Mouse (Mus musculus): ENCODE results near the gene Rreb1. TPM values are rescaled to one million over a fixed set of nuclear protein-coding genes. Genes with fewer than 3 reads are reported as not detected.

The Rreb1 gene
- polyA plus RNA-seq, 1 experiment from 2014 or later, result 13.0 TPM

GRCm38 (mm10) chr13:37924461-37924948 is 146.3 kb downstream of the Rreb1 start:
- Histone ChIP-seq H3K9me3 (replicated peaks; ENCODE audit: control insufficient read depth, low read length) (no peaks in the 10 kb centered on the region), H3K36me3 (ENCODE audit: control insufficient read depth, insufficient read depth) (peaks cover 13% of the 10 kb centered on the region; the same call in 1 of the 2 replicates), H3K9ac (ENCODE audit: low read length) (no peak overlapping the region), H3K4me1 (ENCODE audit: control insufficient read depth, insufficient read depth, low read length) (peaks cover 26% of the 10 kb centered on the region), H3K4me2 (ENCODE audit: low read depth, low read length) (no peak overlapping the region), H3K4me3 (ENCODE audit: low read length) (no peak overlapping the region), H3K27me3 (ENCODE audit: control insufficient read depth, insufficient read depth, low read length) (no peaks in the 10 kb centered on the region), H3K27ac (ENCODE audit: low read length) (no peak overlapping the region)
- WGBS, result 62% methylated on average over 4 of the region's 4 CpGs
- no peak for ATAC-seq (replicated peaks; ENCODE audit: extremely low read depth, insufficient read depth, low FRiP score)

DNA sequence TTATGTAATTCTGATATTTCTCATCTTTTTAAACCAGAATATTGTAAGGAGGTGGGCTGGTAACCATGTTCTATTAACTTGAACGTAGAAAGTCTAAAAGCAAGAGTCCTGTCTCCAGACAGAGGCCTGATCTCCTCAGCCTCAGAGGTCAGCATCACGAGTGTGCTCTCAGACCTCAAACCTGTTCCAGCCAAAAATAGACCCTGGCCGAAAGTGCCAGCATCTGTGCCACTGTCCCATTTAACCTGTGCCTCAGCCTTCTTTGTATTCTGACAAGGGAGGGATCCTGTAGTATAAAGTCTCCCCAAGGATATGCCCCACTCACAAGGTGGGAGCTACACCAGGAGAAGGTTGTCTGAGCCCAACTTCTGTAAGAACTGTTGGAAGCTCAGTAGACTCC is 148.2 kb downstream of the Rreb1 start:
- H3K9me3 ChIP-seq (replicated peaks; ENCODE audit: control insufficient read depth, low read length), result no peaks in the 10 kb centered on the region
- no peak for ATAC-seq (replicated peaks; ENCODE audit: extremely low read depth, insufficient read depth, low FRiP score)
- 62% methylated on average over 3 of the region's 3 CpGs for WGBS
- no peak overlapping the region for H3K9ac ChIP-seq (ENCODE audit: low read length)
- no peak overlapping the region for H3K27ac ChIP-seq (ENCODE audit: low read length)
- H3K36me3 ChIP-seq (ENCODE audit: control insufficient read depth, insufficient read depth), result peaks cover 32% of the 10 kb centered on the region
- peaks cover 30% of the 10 kb centered on the region for H3K4me1 ChIP-seq (ENCODE audit: control insufficient read depth, insufficient read depth, low read length)
- H3K27me3 ChIP-seq (ENCODE audit: control insufficient read depth, insufficient read depth, low read length), result no peaks in the 10 kb centered on the region
- H3K4me2 ChIP-seq (ENCODE audit: low read depth, low read length), result no peak overlapping the region
- H3K4me3 ChIP-seq (ENCODE audit: low read length), result no peak overlapping the region

GRCm38 (mm10) chr13:37929532-37929931 is 151.3 kb downstream of the Rreb1 start:
- H3K36me3 ChIP-seq (ENCODE audit: control insufficient read depth, insufficient read depth), result peaks cover 43% of the 10 kb centered on the region
- no peak overlapping the region for H3K4me2 ChIP-seq (ENCODE audit: low read depth, low read length)
- no peaks in the 10 kb centered on the region for H3K9me3 ChIP-seq (replicated peaks; ENCODE audit: control insufficient read depth, low read length)
- no peaks in the 10 kb centered on the region for H3K27me3 ChIP-seq (ENCODE audit: control insufficient read depth, insufficient read depth, low read length)
- no peak overlapping the region for H3K4me3 ChIP-seq (ENCODE audit: low read length)
- ATAC-seq (replicated peaks; ENCODE audit: extremely low read depth, insufficient read depth, low FRiP score), result no peak
- no peak overlapping the region for H3K27ac ChIP-seq (ENCODE audit: low read length)
- WGBS, result 81% methylated on average over 17 of the region's 17 CpGs
- peaks cover 20% of the 10 kb centered on the region for H3K4me1 ChIP-seq (ENCODE audit: control insufficient read depth, insufficient read depth, low read length)
- no peak overlapping the region for H3K9ac ChIP-seq (ENCODE audit: low read length)

GRCm38 (mm10) chr13:37930091-37930490 is 151.9 kb downstream of the Rreb1 start:
- Histone ChIP-seq H3K27ac (ENCODE audit: low read length) (no peak overlapping the region), H3K9ac (ENCODE audit: low read length) (no peak overlapping the region), H3K4me3 (ENCODE audit: low read length) (no peak overlapping the region), H3K4me1 (ENCODE audit: control insufficient read depth, insufficient read depth, low read length) (peaks cover 22% of the 10 kb centered on the region), H3K36me3 (ENCODE audit: control insufficient read depth, insufficient read depth) (peaks cover 43% of the 10 kb centered on the region), H3K9me3 (replicated peaks; ENCODE audit: control insufficient read depth, low read length) (no peaks in the 10 kb centered on the region), H3K4me2 (ENCODE audit: low read depth, low read length) (no peak overlapping the region), H3K27me3 (ENCODE audit: control insufficient read depth, insufficient read depth, low read length) (no peaks in the 10 kb centered on the region)
- 75% methylated on average over 13 of the region's 13 CpGs for WGBS
- ATAC-seq (replicated peaks; ENCODE audit: extremely low read depth, insufficient read depth, low FRiP score), result no peak

- H3K9ac ChIP-seq (ENCODE audit: low read length), result no peak overlapping the region
- no peak overlapping the region for H3K4me2 ChIP-seq (ENCODE audit: low read depth, low read length)
- ATAC-seq (replicated peaks; ENCODE audit: extremely low read depth, insufficient read depth, low FRiP score), result no peak
- H3K4me1 ChIP-seq (ENCODE audit: control insufficient read depth, insufficient read depth, low read length), result peaks cover 23% of the 10 kb centered on the region
- H3K9me3 ChIP-seq (replicated peaks; ENCODE audit: control insufficient read depth, low read length), result no peaks in the 10 kb centered on the region
- WGBS, result 95% methylated on average over 23 of the region's 23 CpGs
- H3K27ac ChIP-seq (ENCODE audit: low read length), result no peak overlapping the region
- H3K36me3 ChIP-seq (ENCODE audit: control insufficient read depth, insufficient read depth), result peaks cover 46% of the 10 kb centered on the region
- no peaks in the 10 kb centered on the region for H3K27me3 ChIP-seq (ENCODE audit: control insufficient read depth, insufficient read depth, low read length)
- H3K4me3 ChIP-seq (ENCODE audit: low read length), result no peak overlapping the region
Measured at GRCm38 (mm10) chr13:37930621-37931020, 152.4 kb downstream of the Rreb1 start.

DNA sequence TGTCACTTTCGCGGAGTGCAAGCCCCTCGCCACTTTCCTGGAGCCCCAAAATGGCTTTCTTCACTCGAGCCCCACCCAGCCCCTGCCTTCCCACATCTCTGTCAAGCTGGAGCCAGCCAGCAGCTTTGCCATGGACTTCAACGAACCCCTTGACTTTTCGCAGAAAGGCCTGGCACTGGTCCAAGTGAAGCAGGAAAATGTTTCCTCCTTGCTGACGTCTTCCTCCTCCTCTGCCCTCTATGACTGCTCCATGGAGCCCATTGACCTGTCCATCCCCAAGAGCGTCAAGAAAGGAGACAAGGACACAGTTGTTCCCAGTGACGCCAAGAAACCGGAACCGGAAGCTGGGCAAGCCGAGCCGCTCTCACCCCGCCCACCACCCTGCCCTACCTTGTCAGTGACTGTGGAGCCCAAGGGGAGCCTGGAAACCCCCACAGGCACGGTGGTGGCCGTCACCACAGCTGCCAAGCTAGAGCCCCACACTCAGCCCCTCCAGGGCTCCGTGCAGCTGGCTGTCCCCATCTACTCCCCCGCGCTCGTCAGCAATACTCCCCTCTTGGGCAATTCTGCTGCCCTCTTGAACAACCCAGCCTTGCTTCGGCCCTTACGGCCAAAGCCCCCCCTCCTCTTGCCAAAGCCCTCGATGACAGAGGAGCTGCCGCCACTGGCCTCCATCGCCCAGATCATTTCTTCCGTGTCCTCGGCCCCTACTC is 153.2 kb downstream of the Rreb1 start:
- ATAC-seq (replicated peaks; ENCODE audit: extremely low read depth, insufficient read depth, low FRiP score), result no peak
- 72% methylated on average over 27 of the region's 27 CpGs for WGBS
- no peak overlapping the region for H3K4me2 ChIP-seq (ENCODE audit: low read depth, low read length)
- H3K9me3 ChIP-seq (replicated peaks; ENCODE audit: control insufficient read depth, low read length), result no peaks in the 10 kb centered on the region
- no peaks in the 10 kb centered on the region for H3K27me3 ChIP-seq (ENCODE audit: control insufficient read depth, insufficient read depth, low read length)
- peaks cover 53% of the 10 kb centered on the region for H3K36me3 ChIP-seq (ENCODE audit: control insufficient read depth, insufficient read depth)
- H3K9ac ChIP-seq (ENCODE audit: low read length), result no peak overlapping the region
- no peak overlapping the region for H3K27ac ChIP-seq (ENCODE audit: low read length)
- H3K4me1 ChIP-seq (ENCODE audit: control insufficient read depth, insufficient read depth, low read length), result peaks cover 22% of the 10 kb centered on the region
- no peak overlapping the region for H3K4me3 ChIP-seq (ENCODE audit: low read length)

DNA sequence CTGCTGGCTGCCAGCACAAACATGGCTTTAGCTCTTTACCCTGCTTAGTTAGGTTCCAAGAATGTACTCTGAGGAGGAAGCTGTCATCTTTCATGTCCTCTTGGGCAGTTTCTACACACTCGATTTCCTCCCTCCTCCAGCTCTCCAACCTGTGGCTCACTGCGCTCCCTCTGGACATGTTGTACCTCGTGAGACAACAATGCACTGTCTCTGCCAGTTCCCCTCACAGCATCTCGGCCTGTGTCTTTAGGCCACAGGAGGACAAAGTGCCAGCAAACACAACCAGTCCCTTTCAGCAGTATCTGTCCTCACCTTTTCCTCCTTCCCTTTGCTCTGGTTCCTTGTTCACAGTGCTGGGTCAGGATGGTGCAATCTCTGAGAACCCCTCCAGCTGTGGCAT is 155.9 kb downstream of the Rreb1 start:
- Histone ChIP-seq H3K4me1 (ENCODE audit: control insufficient read depth, insufficient read depth, low read length) (peaks cover 19% of the 10 kb centered on the region), H3K4me3 (ENCODE audit: low read length) (no peak overlapping the region), H3K9ac (ENCODE audit: low read length) (no peak overlapping the region), H3K27me3 (ENCODE audit: control insufficient read depth, insufficient read depth, low read length) (no peaks in the 10 kb centered on the region), H3K36me3 (ENCODE audit: control insufficient read depth, insufficient read depth) (peaks cover 60% of the 10 kb centered on the region), H3K4me2 (ENCODE audit: low read depth, low read length) (no peak overlapping the region), H3K27ac (ENCODE audit: low read length) (peak overlapping the region; percentile 85), H3K9me3 (replicated peaks; ENCODE audit: control insufficient read depth, low read length) (no peaks in the 10 kb centered on the region)
- ATAC-seq (replicated peaks; ENCODE audit: extremely low read depth, insufficient read depth, low FRiP score), result no peak
- 64% methylated on average over 4 of the region's 4 CpGs for WGBS

GRCm38 (mm10) chr13:37934920-37935319 is 156.7 kb downstream of the Rreb1 start:
- Histone ChIP-seq H3K4me1 (ENCODE audit: control insufficient read depth, insufficient read depth, low read length) (peaks cover 19% of the 10 kb centered on the region), H3K4me2 (ENCODE audit: low read depth, low read length) (no peak overlapping the region), H3K4me3 (ENCODE audit: low read length) (no peak overlapping the region), H3K9me3 (replicated peaks; ENCODE audit: control insufficient read depth, low read length) (no peaks in the 10 kb centered on the region), H3K9ac (ENCODE audit: low read length) (peak overlapping the region; percentile 29; the same call in 1 of the 2 replicates), H3K27ac (ENCODE audit: low read length) (peak overlapping the region; percentile 85), H3K27me3 (ENCODE audit: control insufficient read depth, insufficient read depth, low read length) (no peaks in the 10 kb centered on the region), H3K36me3 (ENCODE audit: control insufficient read depth, insufficient read depth) (peaks cover 52% of the 10 kb centered on the region)
- ATAC-seq (replicated peaks; ENCODE audit: extremely low read depth, insufficient read depth, low FRiP score), result peak; percentile 43; the same call in 1 of the 2 replicates
- WGBS, result 66% methylated on average over 8 of the region's 8 CpGs

GRCm38 (mm10) chr13:37936351-37936750 is 158.2 kb downstream of the Rreb1 start:
- no peak overlapping the region for H3K9ac ChIP-seq (ENCODE audit: low read length)
- WGBS, result 83% methylated on average over 3 of the region's 3 CpGs

More at GRCm38 (mm10) chr13:37936351-37936750, 158.2 kb downstream of the Rreb1 start:
- H3K9me3 ChIP-seq (replicated peaks; ENCODE audit: control insufficient read depth, low read length), result no peaks in the 10 kb centered on the region
- H3K4me2 ChIP-seq (ENCODE audit: low read depth, low read length), result no peak overlapping the region
- H3K36me3 ChIP-seq (ENCODE audit: control insufficient read depth, insufficient read depth), result peaks cover 37% of the 10 kb centered on the region
- H3K27me3 ChIP-seq (ENCODE audit: control insufficient read depth, insufficient read depth, low read length), result no peaks in the 10 kb centered on the region
- H3K27ac ChIP-seq (ENCODE audit: low read length), result no peak overlapping the region
- peaks cover 17% of the 10 kb centered on the region for H3K4me1 ChIP-seq (ENCODE audit: control insufficient read depth, insufficient read depth, low read length)
- no peak for ATAC-seq (replicated peaks; ENCODE audit: extremely low read depth, insufficient read depth, low FRiP score)
- no peak overlapping the region for H3K4me3 ChIP-seq (ENCODE audit: low read length)

All from heart, embryonic 16.5 days (tissue).